Mouse (Mus musculus): ENCODE measurements around the gene Cenpv.

GRCm38 (mm10) chr11:62500529-62500928, 38.5 kb downstream of the Cenpv start:
- TF ChIP-seq CTCF (IDR thresholded peaks at IDR 0.05; ENCODE audit: low read depth) (no peak), EP300 (IDR thresholded peaks at IDR 0.05; ENCODE audit: low read depth) (no peak)
